Mouse (Mus musculus) heart, embryonic 10.5 days (tissue): ENCODE data around the gene Spata17. TPM values are rescaled to one million over a fixed set of nuclear protein-coding genes. Genes with fewer than 3 reads are reported as not detected.

Source experiments
- DNase-seq: peaks from one replicate; pipeline ENCODE4 v3.0.0-alpha.2; 2017; ENCODE audit warnings: low spot score
- H3K27ac ChIP-seq: fragments of 300-500 bp; sonication (generic); 2 replicates; pipeline ENCODE4 v1.5.1; 2016; ENCODE audit warnings: mild to moderate bottlenecking
- H3K27me3 ChIP-seq: fragments of 300-500 bp; sonication (generic); 2 replicates; pipeline ENCODE4 v1.6.1; 2016; ENCODE audit warnings: mild to moderate bottlenecking; ENCODE audit not compliant: poor library complexity, insufficient read depth, severe bottlenecking
- H3K36me3 ChIP-seq: fragments of 300-500 bp; sonication (generic); 2 replicates; pipeline ENCODE4 v1.6.1; 2016; ENCODE audit warnings: mild to moderate bottlenecking, moderate library complexity
- H3K4me1 ChIP-seq: fragments of 300-500 bp; sonication (generic); 2 replicates; pipeline ENCODE4 v1.6.1; 2016; ENCODE audit warnings: mild to moderate bottlenecking
- H3K4me3 ChIP-seq: fragments of 300-500 bp; sonication (generic); 2 replicates; pipeline ENCODE4 v1.5.1; 2016; ENCODE audit warnings: mild to moderate bottlenecking, moderate library complexity
- H3K9me3 ChIP-seq: fragments of 300-500 bp; sonication (generic); 2 replicates; pipeline ENCODE4 v1.6.1; 2016; ENCODE audit warnings: mild to moderate bottlenecking, moderate library complexity
- WGBS: fragments of 180-500 bp; shearing (Covaris S2); methylation state at CpG from one replicate; pipeline ENCODE4 v1.1.7; 2016; 5-methylcytosine and 5-hydroxymethylcytosine counted together
- polyA plus RNA-seq: library from polyadenylated mRNA; unstranded; fragments of >200 nt; fragmentation: Nextera tagmentation; extraction: Ambion mirVana; gene quantifications from 2 replicates; pipeline ENCODE4 v1.2.1, GENCODE M21; 2016

Gene Spata17
- polyA plus RNA-seq: 1.4 and 2.1 TPM in 2 replicates

DNA sequence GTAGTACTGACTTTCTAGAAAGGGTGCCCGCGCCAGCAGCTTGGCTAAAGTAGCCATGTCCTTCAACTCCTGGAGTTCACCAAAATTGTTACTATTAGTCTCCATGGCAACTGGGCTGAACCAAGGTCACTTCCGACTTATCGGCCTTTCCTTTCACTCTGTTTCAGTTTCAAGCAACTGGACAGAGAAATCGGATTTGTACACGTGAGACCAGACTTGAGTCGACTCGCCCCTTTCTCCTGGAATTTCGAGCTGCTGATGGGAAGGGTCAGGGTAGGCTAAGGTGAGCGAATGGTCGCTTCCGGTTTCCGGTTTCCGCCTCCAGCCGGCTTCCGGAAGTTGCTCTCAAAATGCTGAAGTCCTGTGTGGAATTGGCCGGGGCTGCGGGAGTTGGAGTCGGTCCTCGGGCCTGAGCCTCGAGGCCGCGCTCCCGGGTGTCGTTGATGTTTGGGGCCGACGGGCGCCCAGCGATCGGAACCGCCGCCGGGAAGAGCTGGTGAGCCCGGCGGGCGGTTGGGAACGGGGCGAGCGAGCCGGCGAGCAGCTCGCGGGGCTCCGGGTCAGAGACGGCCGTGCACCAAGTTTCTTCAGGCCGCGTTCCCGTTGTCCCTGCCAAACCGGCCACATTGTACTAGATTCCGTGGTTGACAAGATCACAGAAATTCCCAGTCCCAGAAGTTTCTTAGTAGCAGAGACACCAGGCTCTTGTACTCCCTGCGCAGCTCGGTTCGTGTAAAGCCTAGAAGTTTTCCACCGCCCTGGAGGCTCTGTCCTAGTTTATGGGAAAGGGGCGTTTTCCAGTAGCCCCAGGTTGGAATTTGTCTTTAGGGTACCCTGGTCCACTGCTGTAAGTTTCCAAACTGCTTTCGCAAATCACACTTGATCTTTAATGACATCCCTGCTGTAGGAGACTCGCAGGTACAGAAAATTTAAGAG lies at the start of gene Spata17, which contains the start of gene Gpatch2:
Gene Spata17 (minus strand): TSS at position 285 of the 936 bp plus-strand sequence.
Gene Gpatch2 (plus strand): TSS at position 328 of the 936 bp plus-strand sequence.
- peak; percentile 93 for DNase-seq
- no peaks in the 10 kb centered on the region for H3K27me3 ChIP-seq
- H3K9me3 ChIP-seq: no peaks in the 10 kb centered on the region
- H3K36me3 ChIP-seq: 0 out of 2 replicates have a peak, but pooled peaks cover 3% of the 10 kb centered on the region
- under 1% methylated on average over 58 of the region's 58 CpGs for WGBS
- peak within 1 kb of the TSS; percentile 87 for H3K4me3 ChIP-seq
- H3K4me1 ChIP-seq: no peaks in the 10 kb centered on the region
- peak within 1 kb of the TSS; percentile 94 for H3K27ac ChIP-seq

DNA sequence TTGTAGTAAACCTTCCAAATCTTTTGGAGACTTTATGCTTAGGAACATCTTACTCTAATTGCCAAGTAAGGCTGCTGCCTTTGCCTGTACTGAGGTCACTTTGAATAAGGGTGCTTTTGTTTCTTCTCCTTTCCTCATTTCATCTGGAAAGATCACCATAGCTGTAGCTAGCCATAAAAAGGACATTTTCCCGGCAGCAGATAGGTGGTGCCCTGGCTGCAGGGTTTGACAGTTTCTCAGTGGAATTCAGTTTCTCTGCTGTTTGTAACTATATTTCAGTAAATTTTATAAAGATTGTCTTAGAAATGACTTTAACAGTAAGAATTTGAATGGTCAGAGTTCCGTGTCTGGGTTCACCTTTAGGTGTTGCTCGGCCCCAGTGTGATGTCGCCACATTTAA lies 43.5 kb upstream of the Spata17 start:
- H3K27me3 ChIP-seq: no peaks in the 10 kb centered on the region
- H3K27ac ChIP-seq: no peak overlapping the region
- peaks cover 11% of the 10 kb centered on the region for H3K4me1 ChIP-seq
- no peak for DNase-seq
- no peak overlapping the region for H3K4me3 ChIP-seq
- H3K9me3 ChIP-seq: no peaks in the 10 kb centered on the region
- WGBS: 87% methylated on average over 4 of the region's 4 CpGs
- H3K36me3 ChIP-seq: no peaks in the 10 kb centered on the region

DNA sequence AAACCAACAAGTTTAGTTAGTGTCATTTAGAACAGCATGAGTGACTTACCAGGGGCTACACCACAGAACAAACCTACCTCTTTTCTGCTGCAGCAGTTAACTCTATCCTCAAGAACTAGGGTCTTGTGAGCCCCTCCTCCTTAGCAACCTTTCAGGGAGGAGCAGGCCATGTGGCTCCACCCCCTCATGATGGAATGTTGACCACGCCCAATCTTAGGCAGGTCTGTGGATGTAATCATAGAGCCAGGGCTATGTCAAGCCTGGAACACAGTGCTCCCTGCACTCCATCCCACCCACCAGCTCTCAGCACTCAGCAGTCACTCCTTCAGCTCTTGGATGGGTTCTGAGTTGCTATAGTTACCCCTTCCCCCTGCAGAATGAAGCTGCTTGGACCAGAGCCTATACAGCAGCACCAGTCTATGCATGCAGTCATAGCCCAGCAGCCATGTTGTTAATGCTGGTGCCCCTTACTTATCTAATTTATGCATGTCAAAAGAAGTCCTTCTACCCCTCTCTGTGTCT lies 35.5 kb upstream of the Spata17 start:
- WGBS: 73% methylated on average over 1 of the region's 1 CpGs
- no peaks in the 10 kb centered on the region for H3K27me3 ChIP-seq
- no peak overlapping the region for H3K4me3 ChIP-seq
- DNase-seq: peak; percentile 83
- H3K9me3 ChIP-seq: no peaks in the 10 kb centered on the region
- H3K4me1 ChIP-seq: peaks cover 20% of the 10 kb centered on the region
- H3K36me3 ChIP-seq: no peaks in the 10 kb centered on the region
- no peak overlapping the region for H3K27ac ChIP-seq

DNA sequence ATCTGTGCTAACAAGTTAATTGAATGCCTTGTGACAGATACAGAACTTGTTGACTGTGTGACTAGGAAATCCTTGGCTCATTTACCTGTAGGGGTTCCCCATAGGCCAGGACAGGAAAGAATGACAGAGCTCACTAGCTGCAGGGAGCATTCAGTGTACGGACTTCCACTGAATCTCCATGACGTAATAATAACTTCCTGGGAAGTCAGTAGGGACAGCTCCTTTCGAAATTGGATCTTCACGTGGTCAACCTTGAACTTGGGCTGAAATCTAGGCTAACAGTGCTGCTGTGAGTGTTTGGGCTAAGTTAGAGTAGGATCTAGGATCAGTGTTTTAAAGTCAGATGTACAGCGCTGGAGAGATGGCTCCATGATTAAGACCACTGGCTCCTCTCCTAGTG lies 29.5 kb upstream of the Spata17 start:
- Histone ChIP-seq H3K4me1 (peaks cover 4% of the 10 kb centered on the region; the same call in 1 of the 2 replicates), H3K27me3 (no peaks in the 10 kb centered on the region), H3K9me3 (no peaks in the 10 kb centered on the region), H3K36me3 (0 out of 2 replicates have a peak, but pooled peaks cover 3% of the 10 kb centered on the region), H3K27ac (no peak overlapping the region), H3K4me3 (no peak overlapping the region)
- DNase-seq: no peak
- 81% methylated on average over 5 of the region's 5 CpGs for WGBS

DNA sequence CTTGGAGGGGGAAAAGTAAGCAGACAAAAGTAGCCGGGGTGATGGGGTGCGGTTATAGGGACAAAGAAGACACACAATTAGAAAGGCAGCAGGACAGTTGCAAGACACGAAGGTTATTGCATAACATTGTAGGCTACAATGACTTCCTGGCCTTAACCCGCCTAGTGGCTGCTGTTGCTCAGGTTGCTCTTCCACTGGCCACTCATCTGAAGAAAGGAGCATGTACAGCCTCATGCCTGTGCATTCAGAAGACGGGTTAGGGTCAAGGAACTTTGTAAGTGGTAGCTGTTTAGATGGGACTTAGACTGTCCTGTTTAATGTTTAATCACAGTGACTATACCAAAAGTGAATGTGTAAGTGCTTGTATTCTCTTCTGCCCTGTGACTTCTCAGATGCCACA lies 26.1 kb upstream of the Spata17 start:
- Histone ChIP-seq H3K27me3 (no peaks in the 10 kb centered on the region), H3K4me1 (0 out of 2 replicates have a peak, but pooled peaks cover 4% of the 10 kb centered on the region), H3K9me3 (no peaks in the 10 kb centered on the region), H3K36me3 (peaks cover 6% of the 10 kb centered on the region; the same call in 1 of the 2 replicates), H3K4me3 (no peak overlapping the region), H3K27ac (no peak overlapping the region)
- WGBS: 90% methylated on average over 5 of the region's 5 CpGs
- no peak for DNase-seq

DNA sequence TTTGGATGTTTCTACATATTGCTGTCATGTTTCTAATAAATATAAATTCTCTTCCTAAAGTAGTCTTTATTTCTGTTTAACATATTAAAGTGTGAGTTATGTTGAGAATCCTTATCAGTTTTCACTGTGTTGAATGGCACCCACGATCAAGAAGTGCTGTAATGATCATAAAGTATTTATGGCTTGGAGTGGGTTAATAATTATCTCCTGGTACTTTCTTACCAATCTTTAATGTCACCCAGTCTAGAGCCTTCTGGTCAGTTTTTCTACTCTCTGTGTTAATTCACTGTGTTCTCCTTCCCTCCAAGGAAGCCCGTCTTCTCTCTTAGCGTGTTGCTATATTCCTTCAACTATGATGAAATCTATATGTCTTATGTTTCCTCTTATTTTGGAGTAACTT lies 25.0 kb upstream of the Spata17 start:
- WGBS: 94% methylated on average over 3 of the region's 3 CpGs
- Histone ChIP-seq H3K9me3 (no peaks in the 10 kb centered on the region), H3K27ac (no peak overlapping the region), H3K4me1 (0 out of 2 replicates have a peak, but pooled peaks cover 10% of the 10 kb centered on the region), H3K27me3 (no peaks in the 10 kb centered on the region), H3K4me3 (no peak overlapping the region), H3K36me3 (peaks cover 6% of the 10 kb centered on the region; the same call in 1 of the 2 replicates)
- no peak for DNase-seq

DNA sequence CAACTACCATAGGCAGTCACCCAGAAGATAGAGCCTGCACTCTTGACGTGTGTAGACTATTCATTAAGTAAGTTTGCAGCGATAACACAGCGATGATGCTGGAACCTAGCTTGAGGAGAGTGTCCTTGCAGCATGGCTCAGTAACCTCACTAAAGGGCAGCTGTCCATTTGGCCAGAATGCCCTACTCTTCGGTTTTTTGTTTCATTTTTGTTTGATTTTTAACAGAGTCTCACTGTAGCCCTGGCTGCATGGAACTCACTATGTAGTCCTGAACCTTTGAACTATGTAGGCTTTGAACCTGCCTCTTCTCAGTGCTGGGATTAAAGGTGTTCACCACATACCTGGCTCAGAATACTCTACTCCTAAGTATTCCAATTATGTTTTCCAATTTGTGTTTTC lies 22.8 kb upstream of the Spata17 start:
- WGBS: 88% methylated on average over 4 of the region's 4 CpGs
- Histone ChIP-seq H3K4me1 (0 out of 2 replicates have a peak, but pooled peaks cover 10% of the 10 kb centered on the region), H3K4me3 (no peak overlapping the region), H3K27me3 (no peaks in the 10 kb centered on the region), H3K27ac (no peak overlapping the region), H3K36me3 (peaks cover 17% of the 10 kb centered on the region), H3K9me3 (no peaks in the 10 kb centered on the region)
- no peak for DNase-seq

DNA sequence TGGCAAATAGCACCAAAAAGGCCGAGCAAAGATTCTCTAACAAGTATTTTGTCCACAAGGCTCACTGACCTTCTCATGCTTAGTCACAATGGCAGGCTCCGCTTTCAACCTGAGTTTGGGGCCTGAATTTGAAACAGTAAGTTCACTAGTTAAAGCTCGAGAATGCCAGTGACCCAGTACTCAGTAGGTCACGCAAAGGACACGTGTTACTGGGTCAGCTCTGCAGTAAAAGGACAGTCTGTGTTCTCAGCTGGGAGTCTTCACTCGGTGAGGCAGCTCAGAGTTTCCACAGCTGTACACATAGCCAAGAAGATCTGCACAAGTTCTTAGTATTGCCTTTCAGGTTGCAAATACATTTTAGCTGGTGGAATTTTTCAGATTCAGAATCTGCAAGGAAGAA lies 21.0 kb upstream of the Spata17 start:
- no peak for DNase-seq
- H3K4me3 ChIP-seq: no peak overlapping the region
- WGBS: 82% methylated on average over 6 of the region's 6 CpGs
- H3K27me3 ChIP-seq: no peaks in the 10 kb centered on the region
- no peaks in the 10 kb centered on the region for H3K9me3 ChIP-seq
- 0 out of 2 replicates have a peak, but pooled peaks cover 10% of the 10 kb centered on the region for H3K4me1 ChIP-seq
- no peak overlapping the region for H3K27ac ChIP-seq
- peaks cover 21% of the 10 kb centered on the region for H3K36me3 ChIP-seq

DNA sequence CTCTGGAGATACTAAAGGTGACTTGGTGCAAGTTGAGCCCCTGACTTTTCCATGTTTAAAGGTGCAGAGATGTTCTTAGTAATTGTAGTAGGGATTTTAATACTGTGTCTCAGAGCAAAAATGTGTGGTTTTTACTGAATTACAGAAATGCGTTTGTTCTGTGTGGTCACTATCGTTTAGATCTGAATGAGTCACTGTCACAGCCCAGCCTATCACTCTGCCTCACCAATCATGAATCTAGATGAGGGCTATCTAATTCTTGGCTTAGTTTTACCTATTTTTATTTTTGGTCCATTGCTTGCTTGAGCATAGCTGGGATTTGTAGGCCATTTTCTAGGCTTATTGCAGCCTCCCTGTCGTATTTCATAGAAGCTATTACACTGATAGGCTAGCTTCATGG lies 19.9 kb upstream of the Spata17 start:
- H3K36me3 ChIP-seq: peaks cover 23% of the 10 kb centered on the region
- no peak for DNase-seq
- H3K27me3 ChIP-seq: no peaks in the 10 kb centered on the region
- no peaks in the 10 kb centered on the region for H3K9me3 ChIP-seq
- H3K27ac ChIP-seq: no peak overlapping the region
- WGBS: 90% methylated on average over 3 of the region's 3 CpGs
- no peak overlapping the region for H3K4me3 ChIP-seq
- 0 out of 2 replicates have a peak, but pooled peaks cover 10% of the 10 kb centered on the region for H3K4me1 ChIP-seq

DNA sequence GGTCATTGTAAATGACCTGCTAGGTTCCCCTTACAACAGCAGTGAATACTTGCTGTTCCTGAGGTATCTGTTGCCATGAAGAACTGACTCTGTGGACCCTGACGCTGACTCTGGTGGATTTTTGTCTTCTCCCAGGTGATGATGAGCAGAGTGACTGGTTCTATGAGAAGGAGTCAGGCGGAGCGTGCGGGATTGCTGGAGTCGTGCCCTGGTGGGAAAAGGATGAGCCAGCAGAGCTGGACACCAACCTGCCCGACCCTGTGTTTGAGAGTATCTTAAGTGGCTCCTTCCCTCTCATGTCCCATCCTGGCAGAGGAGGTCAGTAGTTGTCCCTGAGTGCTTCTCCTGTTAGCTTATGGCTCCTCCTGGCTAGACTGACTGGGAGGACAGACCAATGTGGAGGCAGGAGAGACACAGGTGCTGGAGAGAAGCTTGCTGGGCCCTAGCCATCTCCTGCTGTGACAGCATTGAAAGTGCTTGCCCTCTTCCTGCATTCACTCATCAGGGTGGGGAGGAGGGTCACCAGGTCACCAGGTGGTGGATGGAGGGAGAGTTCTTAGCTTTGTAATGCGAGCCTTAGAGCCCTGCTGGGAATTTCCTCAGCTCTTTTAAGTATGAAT lies 17.8 kb upstream of the Spata17 start:
- Histone ChIP-seq H3K9me3 (no peaks in the 10 kb centered on the region), H3K36me3 (peaks cover 26% of the 10 kb centered on the region), H3K27ac (no peak overlapping the region), H3K4me3 (no peak overlapping the region), H3K4me1 (peaks cover 10% of the 10 kb centered on the region; the same call in 1 of the 2 replicates), H3K27me3 (no peaks in the 10 kb centered on the region)
- 65% methylated on average over 7 of the region's 7 CpGs for WGBS
- DNase-seq: no peak

DNA sequence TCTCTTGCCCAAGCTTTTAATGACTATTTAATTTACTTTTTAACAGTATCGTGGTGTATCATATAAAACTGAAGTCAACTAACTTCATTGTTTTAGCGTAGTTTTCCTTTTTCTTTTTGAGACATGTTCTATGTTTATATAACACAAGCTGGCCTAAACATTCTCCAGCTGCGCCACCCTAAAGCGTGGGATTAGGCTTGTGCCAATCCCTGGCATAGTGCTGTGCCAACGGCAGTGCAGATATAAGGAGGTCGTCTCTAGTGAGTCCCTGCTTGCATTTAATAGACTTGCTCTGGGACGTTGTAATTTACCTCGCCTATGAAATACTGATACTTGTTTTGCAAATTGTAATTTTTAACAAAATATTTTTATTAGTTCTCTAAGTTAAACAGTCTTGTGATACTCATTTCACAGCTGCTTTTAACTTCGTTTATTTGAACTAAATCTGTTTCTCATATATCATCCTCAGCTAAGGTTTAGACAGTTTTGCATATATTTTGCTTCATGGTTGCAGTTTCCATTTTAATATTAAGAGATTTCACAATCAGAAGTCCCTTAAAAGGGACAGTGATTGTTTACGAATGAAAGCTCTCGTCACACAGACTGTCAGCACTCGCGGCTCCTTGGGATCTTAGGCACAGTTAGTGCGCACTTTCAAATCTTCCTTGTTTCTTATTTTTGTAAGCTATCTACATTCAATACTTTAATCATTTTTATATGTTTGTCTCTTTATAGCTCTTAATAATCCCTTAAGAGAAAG lies 17.1 kb upstream of the Spata17 start:
- Histone ChIP-seq H3K9me3 (no peaks in the 10 kb centered on the region), H3K4me3 (no peak overlapping the region), H3K27me3 (no peaks in the 10 kb centered on the region), H3K27ac (no peak overlapping the region), H3K4me1 (peaks cover 16% of the 10 kb centered on the region; the same call in 1 of the 2 replicates), H3K36me3 (peaks cover 26% of the 10 kb centered on the region)
- 88% methylated on average over 14 of the region's 14 CpGs for WGBS
- no peak for DNase-seq

DNA sequence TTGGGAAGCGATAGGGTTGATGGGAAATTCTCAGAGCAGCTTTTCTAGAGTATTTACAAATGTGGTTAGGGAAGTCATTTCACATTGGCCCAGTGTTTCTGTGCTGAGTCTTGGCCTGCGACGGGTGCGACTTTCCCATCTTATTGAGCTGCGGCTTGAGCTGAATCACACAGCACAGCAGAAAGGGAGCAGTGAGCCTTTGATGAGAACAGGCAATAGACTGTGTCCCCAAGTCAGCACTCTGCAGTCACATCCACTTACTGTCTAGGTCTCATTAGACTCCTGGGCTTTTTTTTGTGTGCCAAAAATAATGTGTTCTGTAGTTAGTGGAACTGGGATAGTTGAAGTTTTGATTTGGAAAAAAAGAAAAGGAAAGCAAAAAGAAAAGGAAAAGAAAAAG lies 15.0 kb upstream of the Spata17 start:
- Histone ChIP-seq H3K27ac (no peak overlapping the region), H3K27me3 (no peaks in the 10 kb centered on the region), H3K36me3 (peaks cover 37% of the 10 kb centered on the region), H3K4me3 (no peak overlapping the region), H3K9me3 (no peaks in the 10 kb centered on the region), H3K4me1 (peaks cover 19% of the 10 kb centered on the region; the same call in 1 of the 2 replicates)
- DNase-seq: no peak
- WGBS: 92% methylated on average over 5 of the region's 5 CpGs
